Mouse (Mus musculus): ENCODE results near the gene Iqcn.

Iqcn gene

DNA sequence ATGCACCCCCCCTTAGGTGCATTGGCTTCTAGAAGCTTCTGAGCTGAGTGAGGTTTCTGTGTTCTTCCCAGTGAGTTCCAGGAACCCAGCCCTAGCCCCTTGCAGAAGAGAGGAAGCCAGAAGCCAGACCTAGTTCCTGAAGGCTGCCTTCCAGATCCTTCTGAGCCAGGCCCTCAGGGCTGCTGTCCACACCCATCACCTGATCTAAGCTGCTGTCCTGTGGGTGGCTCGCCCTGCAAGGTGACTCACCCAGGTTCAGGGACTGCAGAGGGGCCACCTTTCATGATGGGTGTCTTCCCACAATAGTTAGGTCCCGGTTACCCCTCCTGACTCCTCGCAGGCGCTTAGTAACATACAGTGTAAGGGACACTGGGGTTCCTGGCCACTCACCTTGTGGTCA is 23.9 kb upstream of the Iqcn start:
- peak; percentile 96 for DNase-seq

DNA sequence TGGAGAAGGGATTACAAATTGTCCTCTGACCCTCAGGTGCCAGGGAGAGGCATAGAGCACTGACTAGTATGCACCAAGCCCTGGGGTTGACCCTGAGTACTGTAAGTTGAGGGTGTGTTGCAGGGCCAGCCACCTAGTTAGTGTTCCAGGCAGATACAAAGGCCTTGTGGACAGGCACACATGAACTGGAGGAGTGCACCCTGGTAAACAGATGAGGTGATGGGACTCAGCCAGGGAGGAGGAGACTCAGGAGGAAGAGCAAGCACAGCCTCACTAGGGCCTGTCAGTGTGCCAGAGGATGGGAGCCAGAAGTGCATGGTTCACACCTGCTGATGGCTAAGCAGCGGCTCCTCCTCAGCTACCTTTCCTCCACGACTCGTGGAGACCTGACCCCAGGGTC is 23.2 kb upstream of the Iqcn start:
- peak; percentile 96 for DNase-seq

DNA sequence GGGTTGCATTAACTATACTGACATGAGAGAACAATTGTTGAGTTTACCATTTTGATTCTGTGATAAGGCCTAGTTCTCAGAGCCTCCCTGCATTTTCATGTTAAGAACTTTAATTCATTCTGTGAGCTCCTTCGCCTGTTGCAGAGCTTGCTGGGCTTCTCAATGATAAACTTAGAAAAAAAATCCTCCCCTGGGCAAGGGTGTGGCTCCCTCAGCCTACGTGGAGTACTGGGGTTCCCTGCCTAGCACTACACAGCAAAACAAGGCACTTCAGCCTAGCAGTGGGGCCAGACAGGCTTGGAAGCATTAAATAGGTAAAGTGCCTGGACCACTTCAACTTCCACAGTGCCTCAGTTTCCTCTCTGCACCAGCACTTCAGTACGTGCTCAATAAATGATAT is 21.8 kb upstream of the Iqcn start:
- DNase-seq = peak; percentile 94

DNA sequence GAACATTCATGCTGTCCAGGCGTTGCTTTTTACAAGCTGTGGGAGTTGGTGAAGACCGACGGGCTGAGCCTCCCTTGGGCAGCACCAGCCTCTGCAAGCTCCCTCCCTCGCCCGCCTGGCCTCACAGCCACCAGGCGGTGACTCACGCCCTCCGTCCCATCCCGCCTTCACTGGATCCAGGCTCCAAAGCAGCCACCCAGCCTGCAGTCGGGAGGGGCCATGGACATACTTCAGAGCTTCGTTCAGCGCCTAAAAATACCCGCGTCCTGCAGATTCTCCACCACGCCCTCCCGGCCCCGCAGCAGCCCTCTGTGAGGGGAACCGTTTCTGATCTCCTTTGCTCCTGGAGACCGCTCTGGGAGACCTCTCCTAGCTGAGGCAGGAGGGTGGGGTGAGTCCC is 21.1 kb upstream of the Iqcn start:
- peak; percentile 99 for DNase-seq

DNA sequence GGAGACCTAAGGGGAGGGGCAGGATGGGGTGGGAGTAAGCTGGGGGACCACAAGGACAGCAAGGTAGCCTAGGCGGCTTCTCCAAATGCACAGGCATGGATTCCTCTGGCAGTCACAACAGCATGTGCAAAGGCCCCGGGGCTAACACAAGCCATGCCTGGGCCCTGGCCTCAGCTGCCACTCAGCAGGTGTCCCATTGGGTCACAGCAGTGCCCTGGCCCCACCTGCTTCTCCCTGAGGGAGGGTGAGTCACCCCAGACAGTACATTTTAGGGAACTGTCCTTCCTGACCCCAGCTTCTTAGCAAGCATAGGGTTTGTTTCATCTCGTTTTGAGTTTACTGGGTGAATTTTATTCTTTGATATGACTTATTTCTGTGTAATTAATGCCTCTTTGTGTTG is 20.6 kb upstream of the Iqcn start:
- no peak for DNase-seq

DNA sequence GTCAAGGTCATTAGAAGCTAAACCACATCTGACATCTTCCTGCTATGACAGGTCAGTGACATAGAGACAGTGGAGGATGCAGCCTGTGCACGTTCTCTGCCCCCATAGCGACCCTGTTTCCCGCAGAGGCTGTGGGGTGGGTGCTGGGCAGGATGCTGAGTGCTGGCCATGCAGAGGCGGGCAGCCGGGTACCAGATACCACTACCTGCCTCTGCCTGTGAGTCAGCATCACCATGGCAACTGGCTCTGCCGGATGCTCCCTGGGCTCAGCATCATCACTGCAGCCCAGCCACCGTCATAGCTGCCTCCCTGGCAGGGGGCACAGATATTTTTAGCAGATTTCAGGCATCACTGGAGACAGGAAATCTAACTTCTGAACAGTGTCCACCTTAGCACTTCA is 19.0 kb upstream of the Iqcn start:
- DNase-seq = peak; percentile 93

DNA sequence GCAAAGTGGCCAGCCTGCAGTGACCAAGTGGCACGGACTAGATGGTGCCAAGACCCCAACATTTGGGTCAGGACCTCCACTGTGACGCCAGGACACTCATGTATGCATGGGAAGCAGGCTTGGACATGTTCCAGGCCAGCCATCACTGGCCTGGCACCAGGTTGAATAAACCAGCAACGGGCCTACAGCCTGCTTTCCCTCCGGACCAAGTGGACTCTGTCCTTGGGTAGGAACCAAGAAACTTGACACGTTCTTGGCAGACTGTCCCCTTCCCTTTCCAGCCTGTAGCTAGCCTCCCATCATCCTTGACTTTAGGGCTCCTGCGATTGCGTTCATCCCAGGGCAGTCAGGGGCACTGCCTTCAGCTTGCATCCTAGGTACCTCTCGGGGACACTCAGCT is 15.7 kb upstream of the Iqcn start:
- peak; percentile 97 for DNase-seq

DNA sequence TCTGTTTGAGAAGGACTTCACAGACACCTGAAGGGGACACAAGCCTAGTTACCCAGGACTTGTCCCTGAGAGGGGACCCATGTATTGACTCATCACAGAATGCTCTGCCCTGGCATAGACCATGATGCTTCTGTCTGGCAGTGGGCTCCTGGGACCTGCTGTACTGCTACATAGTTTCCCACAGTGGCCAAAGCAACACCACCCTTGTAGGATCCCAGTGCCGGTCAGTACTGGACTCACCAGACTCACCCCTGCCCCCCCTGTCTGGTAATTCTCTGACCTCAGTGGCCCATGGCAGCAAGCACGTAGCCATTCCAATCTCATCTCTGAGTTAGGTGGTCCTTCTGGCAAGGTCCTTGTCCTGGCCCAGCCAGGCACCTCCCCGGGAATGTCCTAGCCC is 15.1 kb upstream of the Iqcn start:
- DNase-seq = peak; percentile 95

DNA sequence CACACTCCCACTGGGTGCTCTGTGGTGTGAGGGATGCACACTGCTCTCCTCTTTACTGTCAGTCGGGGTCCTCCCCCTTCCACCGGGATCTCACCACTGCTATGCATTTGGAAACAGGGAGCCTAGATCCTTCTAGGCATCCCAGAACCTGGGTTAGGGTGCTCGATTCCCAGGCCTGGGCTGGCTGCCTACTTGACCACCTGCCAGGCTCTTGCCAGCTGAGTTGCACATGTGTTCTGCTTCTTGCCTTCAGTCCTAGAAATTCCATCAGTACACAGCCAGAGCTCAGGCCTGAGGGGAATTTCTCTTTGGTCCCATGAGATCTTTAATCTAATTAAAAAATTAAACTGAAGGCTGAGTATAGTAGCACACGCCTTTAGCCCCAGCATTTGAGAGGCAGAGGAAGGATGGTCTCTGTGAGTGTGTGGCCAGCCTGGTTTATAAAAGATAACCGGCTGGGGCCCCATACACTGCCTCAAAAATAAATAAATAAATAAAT is 13.3 kb upstream of the Iqcn start:
- DNase-seq = no peak

DNA sequence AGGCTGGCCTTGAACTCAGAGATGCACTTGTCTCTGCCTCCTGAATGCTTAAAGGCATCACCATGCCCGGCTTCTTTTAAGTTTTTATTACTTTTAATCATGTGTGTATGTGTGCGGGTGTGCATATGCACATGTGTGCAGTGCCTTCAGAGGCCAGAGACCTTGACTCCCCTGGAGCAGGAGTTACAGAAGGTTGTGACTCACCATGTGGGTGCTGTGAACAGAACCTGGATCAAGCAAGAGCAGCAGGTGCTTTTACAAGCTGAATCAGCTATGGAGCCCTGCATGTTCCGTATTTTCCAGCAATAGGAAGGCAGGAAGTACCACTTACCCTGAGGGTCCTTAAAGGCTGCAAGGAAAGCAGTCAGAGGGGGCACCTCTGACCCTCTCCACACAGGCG is 12.0 kb upstream of the Iqcn start:
- DNase-seq = no peak

DNA sequence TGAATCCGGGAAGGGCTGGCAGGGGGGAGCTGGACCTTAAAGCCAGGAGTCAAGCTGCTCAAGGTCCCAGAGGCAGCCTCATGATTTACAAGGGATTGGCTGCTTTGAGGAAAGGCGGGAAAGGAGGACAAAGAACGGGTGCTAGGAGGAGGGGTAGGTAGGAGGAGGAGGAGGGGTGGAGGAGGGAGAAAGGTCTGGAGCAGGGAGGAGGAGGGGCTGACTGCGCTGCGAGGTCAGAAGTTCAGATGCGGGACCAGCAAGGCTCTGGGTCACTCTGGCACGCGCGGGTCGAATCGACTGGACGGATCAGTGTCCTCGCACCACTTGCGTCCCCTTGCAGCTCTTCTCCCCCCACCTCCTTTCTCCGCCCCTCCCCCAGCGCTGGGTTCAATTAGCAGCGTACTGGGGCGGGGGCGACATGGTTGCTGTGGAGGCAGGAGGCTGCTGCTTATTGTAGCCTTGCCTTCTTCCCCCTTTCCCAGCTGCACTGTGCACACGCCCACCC is 11.5 kb upstream of the Iqcn start:
- DNase-seq = no peak

DNA sequence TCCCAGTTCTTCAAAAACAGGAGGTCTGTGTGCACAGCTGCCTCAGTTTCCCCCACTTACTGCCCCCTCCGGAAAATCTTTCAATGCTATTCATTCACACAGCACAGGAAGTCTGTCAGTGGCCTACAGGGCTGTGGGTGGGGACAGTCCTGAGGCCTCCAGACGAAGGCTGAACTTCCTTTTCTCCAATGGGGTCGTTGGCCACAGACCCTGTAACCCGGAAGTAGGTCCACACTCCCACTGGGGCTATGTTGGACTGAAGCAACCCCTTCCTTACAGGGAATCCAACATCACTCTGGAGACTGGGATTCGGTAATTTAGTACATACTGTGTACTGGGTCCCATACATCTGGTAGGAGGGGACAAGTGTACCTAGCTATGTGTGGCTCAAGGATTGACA is 9.6 kb upstream of the Iqcn start:
- no peak for DNase-seq

DNA sequence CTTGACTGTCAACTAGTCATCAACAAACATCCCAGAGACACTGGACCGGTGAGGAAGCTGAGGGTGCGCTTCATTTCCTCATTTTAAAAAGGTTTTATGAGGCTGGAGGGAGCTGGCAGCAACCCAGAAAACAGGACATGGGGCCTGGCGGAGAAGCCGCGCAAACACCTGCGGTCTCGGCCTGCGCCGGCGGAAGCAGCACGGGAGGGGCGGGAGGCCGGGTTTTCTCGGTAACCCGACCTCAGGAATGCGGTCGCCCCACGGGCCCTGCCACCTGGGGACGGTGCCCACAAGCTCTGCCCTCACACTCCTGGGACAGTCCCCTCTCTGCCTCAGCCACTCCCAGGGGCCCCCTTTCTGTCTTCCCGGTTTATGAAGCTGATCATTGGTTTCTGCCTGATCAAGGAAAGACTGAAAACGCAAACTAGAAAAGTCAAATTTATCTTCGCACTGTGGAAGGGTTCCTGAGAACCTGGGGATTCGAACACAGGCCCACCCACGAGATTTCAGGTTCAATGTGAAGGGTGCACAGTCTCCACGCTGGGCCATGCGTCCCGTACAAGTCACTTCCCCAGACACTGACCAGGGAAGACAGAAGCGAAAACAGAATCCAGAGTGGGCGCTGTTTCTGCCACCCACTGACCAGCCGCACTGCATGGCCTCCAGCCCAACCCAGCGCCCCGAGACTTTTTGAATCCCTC is 7.8 kb upstream of the Iqcn start:
- DNase-seq = peak; percentile 96

DNA sequence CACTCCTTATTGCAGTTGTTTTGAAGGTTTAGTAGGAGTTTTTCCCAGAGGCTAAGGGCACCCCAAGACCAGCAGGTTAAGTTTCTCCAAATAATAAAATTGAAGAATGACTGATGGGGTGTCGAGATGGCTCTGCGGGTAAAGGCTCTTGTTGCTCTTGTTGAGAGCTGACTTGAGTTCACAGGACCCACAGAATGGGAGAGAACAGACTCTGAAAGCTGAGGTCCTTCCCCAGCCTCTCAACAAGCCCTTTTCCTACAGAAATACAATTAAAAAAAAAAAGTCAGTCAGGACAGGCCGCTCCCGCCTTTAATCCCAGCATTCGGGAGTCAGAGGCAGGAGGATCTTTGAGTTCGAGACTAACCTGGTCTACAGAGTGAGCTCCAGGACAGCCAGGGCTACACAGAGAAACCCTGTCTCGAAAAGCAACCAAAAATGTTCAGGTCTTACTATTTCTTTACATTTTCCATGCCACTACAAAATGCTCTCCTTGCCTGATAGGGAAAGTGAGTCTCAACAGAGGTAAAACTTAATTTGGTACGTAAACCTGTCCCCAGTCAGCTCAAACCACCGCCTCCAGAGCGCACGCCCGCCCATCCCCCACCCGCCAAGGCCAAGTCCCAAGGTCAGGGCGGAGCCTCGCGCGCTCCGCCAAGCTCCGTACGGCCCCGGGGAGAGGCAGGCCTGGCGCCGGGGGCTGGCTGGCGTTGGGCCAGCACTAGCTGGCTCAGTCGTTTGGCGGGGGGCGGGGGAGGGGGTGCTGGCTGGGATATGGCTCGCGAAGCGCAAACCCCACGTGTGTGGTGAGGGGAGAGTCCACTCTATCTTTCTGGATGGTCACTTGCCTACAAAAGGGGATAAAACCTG is 7.0 kb upstream of the Iqcn start:
- DNase-seq = peak; percentile 98

DNA sequence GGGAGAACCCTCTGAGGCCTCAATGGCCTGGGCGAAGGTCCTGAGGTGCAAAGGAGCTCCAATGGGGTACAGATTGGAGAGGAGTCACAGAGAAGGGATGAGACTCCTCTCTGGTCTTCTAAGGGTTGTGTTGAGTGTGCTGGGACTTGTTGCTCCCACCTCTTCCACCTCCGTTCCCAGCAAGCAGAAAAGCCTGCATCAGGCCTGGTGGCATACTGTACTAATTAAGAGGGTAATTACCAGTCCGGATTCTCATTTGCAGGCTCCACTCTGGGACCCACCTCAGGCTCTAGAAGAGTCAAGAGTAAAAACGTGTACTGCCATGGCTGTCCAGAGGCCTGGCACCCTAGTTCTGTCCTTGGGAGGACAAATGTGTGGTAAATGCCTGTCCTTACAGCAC is 6.3 kb upstream of the Iqcn start:
- no peak for DNase-seq

DNA sequence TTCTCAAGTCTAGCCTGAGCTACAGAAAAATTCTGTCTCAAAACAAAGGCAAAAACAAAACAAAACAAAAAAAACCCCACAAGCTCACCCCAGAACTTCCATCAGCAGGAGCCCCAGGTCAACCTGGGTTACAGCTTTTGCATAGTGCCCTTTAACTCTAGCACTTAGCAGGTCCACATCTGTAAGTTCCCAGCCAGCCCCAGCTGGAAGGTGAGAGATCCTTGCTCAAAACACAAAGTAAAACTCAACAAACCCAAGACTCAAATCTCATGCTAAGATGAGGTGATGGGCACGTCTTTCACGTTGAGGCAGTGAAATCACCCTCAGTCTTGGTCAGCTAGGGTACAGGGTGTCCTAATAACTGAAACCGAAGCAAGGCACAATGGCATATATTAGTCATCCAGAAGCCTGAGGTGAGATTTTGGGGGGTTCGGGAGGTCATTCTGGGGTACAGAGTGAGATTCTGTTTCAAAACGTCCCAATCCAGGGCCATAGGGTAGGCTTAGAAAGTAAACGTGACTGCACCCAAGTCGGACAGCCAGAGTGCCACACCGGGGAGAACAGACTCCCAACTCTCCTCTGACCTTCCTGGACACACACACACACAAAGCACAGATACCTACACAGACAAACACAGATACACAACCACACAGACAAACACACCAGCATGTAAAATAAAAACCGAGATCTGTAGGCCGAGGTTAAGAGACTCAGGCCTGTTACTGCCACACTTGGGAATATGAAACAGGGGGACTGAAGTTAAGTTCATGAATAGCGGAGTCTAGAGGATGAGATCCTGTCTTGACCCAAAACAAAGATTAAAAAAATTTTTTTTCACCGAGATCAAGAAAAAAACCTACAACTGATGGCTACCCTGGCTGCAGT is 5.6 kb upstream of the Iqcn start:
- DNase-seq = peak; percentile 96

DNA sequence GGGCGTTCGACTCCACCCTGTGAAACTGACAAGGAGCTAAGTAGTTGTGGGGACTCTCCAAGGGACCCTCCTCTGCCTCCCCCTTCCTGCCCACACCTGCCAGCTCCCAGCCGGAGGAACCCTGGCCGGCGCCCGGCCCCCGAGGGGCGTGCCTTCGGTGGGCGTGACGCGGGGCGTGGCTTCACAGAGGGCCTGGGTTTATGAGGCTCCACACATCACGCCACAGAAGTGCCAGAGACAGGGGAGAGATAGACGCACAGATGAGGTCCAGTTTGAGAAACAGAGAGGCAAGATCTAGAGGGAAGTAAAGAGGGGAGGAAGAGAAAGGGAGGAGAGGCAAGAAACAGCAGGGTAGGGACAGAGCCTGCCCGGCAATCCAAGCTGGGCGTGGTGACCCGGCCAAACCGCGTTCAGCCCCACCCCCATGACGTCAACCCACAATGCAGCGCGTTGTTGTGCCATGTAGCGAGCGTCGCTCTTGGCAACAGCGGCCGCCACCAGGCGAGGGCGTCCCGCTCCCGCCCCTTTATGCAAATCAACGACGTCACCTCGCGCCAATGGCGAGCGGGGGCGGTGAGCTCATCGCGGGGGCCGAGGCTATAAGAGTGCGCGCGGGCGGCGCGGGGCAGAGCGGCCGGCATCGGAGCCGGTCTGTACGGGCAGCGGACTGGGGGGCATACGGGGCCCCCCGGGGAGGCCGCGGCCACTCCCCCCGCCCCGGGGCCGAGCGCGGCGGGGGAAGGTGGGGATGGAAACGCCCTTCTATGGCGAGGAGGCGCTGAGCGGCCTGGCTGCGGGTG is 4.7 kb upstream of the Iqcn start, which contains the start of gene Jund:
Gene Jund, plus strand, starts transcription at position 640 of the 800 bp plus-strand sequence.
- DNase-seq = peak; percentile 100

DNA sequence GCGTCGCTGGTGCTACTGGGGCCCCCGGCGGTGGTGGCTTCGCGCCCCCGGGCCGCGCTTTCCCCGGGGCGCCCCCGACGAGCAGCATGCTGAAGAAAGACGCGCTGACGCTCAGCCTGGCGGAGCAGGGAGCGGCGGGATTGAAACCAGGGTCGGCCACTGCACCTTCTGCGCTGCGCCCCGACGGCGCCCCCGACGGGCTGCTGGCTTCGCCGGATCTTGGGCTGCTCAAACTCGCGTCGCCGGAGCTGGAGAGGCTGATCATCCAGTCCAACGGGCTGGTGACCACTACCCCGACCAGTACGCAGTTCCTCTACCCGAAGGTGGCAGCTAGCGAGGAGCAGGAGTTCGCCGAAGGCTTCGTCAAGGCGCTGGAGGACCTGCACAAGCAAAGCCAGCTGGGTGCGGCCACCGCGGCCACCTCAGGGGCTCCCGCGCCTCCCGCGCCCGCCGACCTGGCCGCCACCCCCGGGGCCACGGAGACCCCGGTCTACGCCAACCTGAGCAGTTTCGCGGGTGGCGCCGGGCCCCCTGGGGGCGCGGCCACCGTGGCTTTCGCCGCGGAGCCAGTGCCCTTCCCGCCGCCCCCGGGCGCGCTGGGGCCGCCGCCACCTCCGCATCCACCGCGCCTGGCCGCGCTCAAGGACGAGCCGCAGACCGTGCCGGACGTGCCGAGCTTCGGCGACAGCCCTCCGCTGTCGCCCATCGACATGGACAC is 4.0 kb upstream of the Iqcn start:
- DNase-seq = no peak

DNA sequence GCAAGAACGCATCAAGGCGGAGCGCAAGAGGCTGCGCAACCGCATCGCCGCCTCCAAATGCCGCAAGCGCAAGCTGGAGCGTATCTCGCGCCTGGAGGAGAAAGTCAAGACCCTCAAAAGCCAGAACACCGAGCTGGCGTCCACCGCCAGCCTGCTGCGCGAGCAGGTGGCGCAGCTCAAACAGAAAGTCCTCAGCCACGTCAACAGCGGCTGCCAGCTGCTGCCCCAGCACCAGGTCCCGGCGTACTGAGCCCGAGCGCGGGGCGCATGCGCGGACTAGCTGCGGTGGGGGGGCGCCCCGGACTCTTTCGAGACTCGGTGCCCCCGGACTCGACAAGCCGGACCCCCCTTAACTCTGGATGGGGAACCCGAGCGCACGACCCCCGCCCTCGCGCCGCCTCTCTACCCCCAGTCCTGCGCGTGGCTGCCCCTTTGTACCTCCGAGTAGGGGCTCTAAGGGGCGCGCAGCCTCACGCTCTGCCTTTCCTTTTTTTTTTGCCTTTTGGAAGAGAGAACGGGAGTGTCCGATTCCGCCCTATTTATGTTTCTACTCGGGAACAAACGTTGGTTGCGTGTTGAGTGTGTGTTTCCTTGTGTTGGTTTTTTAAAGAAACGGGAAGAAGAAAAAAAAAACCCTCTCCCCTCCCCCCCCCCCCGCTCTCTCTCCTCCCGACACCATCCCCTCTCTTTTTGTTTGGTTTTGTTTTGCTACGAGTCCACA is 3.3 kb upstream of the Iqcn start:
- DNase-seq = peak; percentile 99

DNA sequence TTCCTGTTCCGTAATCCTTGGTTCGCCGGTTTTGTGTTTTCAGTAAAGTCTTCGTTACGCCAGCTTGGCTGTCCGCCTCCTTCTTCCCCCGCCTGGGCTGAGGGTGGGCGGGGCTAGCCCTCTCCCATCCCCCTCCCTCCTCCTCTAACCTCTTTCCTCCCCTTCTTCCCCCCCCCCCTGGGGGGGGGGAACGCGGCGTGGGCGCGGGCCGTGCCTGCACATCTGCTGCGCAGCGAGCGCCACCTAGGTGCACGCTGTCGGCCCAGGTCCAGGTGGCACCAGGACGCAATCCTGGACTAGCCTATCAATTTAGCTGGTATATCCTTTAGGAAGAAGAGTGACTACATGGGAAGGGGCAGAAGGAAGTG is 2.7 kb upstream of the Iqcn start:
- peak; percentile 99 for DNase-seq

Measured in heart, adult 11 months (tissue).